Mouse (Mus musculus): Measurements from ENCODE around the gene Dhrs3. TPM values are rescaled to one million over a fixed set of nuclear protein-coding genes. Genes with fewer than 3 reads are reported as not detected.
A peak's percentile ranks its signal among the peaks of the same experiment; 100 is the strongest.

The Dhrs3 gene
- polyA plus RNA-seq, 1 experiment from 2014 or later = 51.8 TPM

DNA sequence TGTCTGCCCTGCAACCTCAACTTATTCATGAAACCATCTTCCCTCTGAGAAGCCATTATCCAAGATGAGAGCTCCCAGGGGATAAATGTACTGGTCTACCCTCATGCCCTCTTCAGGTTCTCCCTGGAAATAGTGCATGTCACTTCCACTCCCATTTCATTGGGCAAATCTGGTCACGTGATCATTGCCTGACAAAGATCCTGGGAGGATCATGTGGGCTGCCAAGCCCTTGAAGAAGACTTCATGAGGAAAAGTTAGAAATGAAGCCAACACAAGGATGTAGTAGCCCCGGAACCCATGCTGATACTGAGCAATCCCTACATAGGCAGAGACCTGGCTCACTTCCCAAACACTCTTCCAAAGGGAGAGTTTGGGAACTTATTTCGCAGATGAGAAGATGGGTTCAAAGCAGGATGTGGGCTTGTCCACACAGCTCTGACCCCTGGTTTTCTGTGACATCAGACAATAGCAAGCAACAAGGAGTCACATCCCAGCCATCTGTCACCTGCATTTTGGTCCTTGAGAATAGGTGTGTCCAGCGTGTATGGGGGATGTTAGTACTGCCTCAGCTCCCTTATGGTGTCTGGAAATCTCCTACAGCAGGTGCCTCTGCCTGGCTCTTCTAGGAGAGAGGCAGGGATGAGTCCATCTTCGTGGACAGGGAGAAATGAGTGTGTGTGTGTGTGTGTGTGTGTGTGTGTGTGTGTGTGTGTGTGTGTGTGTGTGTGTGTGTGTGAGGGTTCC, 36.2 kb downstream of the Dhrs3 start:
- peaks cover 4% of the 10 kb centered on the region; the same call in 1 of the 2 replicates for H3K4me1 ChIP-seq (ENCODE audit: control insufficient read depth, insufficient read depth, low read depth, low read length)
- H3K27ac ChIP-seq (ENCODE audit: low read depth, low read length) = peak overlapping the region; percentile 40; the same call in 1 of the 2 replicates
- ATAC-seq = no peak
- no peak overlapping the region for H3K4me3 ChIP-seq (ENCODE audit: low read length)
- H3K4me2 ChIP-seq (ENCODE audit: low read length) = no peak overlapping the region
- no peak overlapping the region for H3K9ac ChIP-seq (ENCODE audit: low read depth, low read length)
- H3K27me3 ChIP-seq (replicated peaks; ENCODE audit: control insufficient read depth, insufficient read depth, low read length) = no peaks in the 10 kb centered on the region
- WGBS = 76% methylated on average over 5 of the region's 5 CpGs
- H3K9me3 ChIP-seq (ENCODE audit: control insufficient read depth, low read length) = no peaks in the 10 kb centered on the region
- H3K36me3 ChIP-seq (ENCODE audit: control insufficient read depth, insufficient read depth, low read length) = no peaks in the 10 kb centered on the region

GRCm38 (mm10) chr4:144929811-144930221, 37.2 kb downstream of the Dhrs3 start:
- Histone ChIP-seq H3K9ac (ENCODE audit: low read depth, low read length) (no peak overlapping the region), H3K4me1 (ENCODE audit: control insufficient read depth, insufficient read depth, low read depth, low read length) (peaks cover 4% of the 10 kb centered on the region; the same call in 1 of the 2 replicates), H3K36me3 (ENCODE audit: control insufficient read depth, insufficient read depth, low read length) (no peaks in the 10 kb centered on the region), H3K9me3 (ENCODE audit: control insufficient read depth, low read length) (no peaks in the 10 kb centered on the region), H3K4me2 (ENCODE audit: low read length) (no peak overlapping the region), H3K27me3 (replicated peaks; ENCODE audit: control insufficient read depth, insufficient read depth, low read length) (no peaks in the 10 kb centered on the region), H3K4me3 (ENCODE audit: low read length) (no peak overlapping the region), H3K27ac (ENCODE audit: low read depth, low read length) (peak overlapping the region; percentile 40)
- WGBS = 73% methylated on average over 1 of the region's 1 CpGs
- peak; percentile 93 for ATAC-seq

GRCm38 (mm10) chr4:144930366-144930765, 37.7 kb downstream of the Dhrs3 start:
- Histone ChIP-seq H3K9ac (ENCODE audit: low read depth, low read length) (no peak overlapping the region), H3K4me2 (ENCODE audit: low read length) (no peak overlapping the region), H3K9me3 (ENCODE audit: control insufficient read depth, low read length) (no peaks in the 10 kb centered on the region), H3K4me1 (ENCODE audit: control insufficient read depth, insufficient read depth, low read depth, low read length) (peaks cover 4% of the 10 kb centered on the region; the same call in 1 of the 2 replicates), H3K4me3 (ENCODE audit: low read length) (no peak overlapping the region), H3K27me3 (replicated peaks; ENCODE audit: control insufficient read depth, insufficient read depth, low read length) (no peaks in the 10 kb centered on the region), H3K27ac (ENCODE audit: low read depth, low read length) (peak overlapping the region; percentile 40), H3K36me3 (ENCODE audit: control insufficient read depth, insufficient read depth, low read length) (no peaks in the 10 kb centered on the region)
- 40% methylated on average over 10 of the region's 10 CpGs for whole genome bisulfite sequencing
- ATAC-seq = peak; percentile 76

- H3K9ac ChIP-seq (ENCODE audit: low read depth, low read length) = no peak overlapping the region
- H3K36me3 ChIP-seq (ENCODE audit: control insufficient read depth, insufficient read depth, low read length) = no peaks in the 10 kb centered on the region
- no peaks in the 10 kb centered on the region for H3K27me3 ChIP-seq (replicated peaks; ENCODE audit: control insufficient read depth, insufficient read depth, low read length)
- 95% methylated on average over 7 of the region's 7 CpGs for WGBS
- peaks cover 4% of the 10 kb centered on the region; the same call in 1 of the 2 replicates for H3K4me1 ChIP-seq (ENCODE audit: control insufficient read depth, insufficient read depth, low read depth, low read length)
- no peak overlapping the region for H3K4me3 ChIP-seq (ENCODE audit: low read length)
- H3K4me2 ChIP-seq (ENCODE audit: low read length) = no peak overlapping the region
- H3K9me3 ChIP-seq (ENCODE audit: control insufficient read depth, low read length) = no peaks in the 10 kb centered on the region
- 0 out of 2 replicates have a peak overlapping the region, but pooled peaks have one; percentile 4 for H3K27ac ChIP-seq (ENCODE audit: low read depth, low read length)
- ATAC-seq = no peak
Observed at GRCm38 (mm10) chr4:144931167-144931566, 38.5 kb downstream of the Dhrs3 start.

GRCm38 (mm10) chr4:144934501-144934900, 41.9 kb downstream of the Dhrs3 start:
- no peak overlapping the region for H3K4me2 ChIP-seq (ENCODE audit: low read length)
- no peaks in the 10 kb centered on the region for H3K36me3 ChIP-seq (ENCODE audit: control insufficient read depth, insufficient read depth, low read length)
- ATAC-seq = no peak
- no peaks in the 10 kb centered on the region for H3K9me3 ChIP-seq (ENCODE audit: control insufficient read depth, low read length)
- WGBS = 12% methylated on average over 1 of the region's 1 CpGs
- H3K27ac ChIP-seq (ENCODE audit: low read depth, low read length) = no peak overlapping the region
- H3K27me3 ChIP-seq (replicated peaks; ENCODE audit: control insufficient read depth, insufficient read depth, low read length) = no peaks in the 10 kb centered on the region
- peaks cover 4% of the 10 kb centered on the region; the same call in 1 of the 2 replicates for H3K4me1 ChIP-seq (ENCODE audit: control insufficient read depth, insufficient read depth, low read depth, low read length)
- H3K4me3 ChIP-seq (ENCODE audit: low read length) = no peak overlapping the region
- H3K9ac ChIP-seq (ENCODE audit: low read depth, low read length) = no peak overlapping the region

DNA sequence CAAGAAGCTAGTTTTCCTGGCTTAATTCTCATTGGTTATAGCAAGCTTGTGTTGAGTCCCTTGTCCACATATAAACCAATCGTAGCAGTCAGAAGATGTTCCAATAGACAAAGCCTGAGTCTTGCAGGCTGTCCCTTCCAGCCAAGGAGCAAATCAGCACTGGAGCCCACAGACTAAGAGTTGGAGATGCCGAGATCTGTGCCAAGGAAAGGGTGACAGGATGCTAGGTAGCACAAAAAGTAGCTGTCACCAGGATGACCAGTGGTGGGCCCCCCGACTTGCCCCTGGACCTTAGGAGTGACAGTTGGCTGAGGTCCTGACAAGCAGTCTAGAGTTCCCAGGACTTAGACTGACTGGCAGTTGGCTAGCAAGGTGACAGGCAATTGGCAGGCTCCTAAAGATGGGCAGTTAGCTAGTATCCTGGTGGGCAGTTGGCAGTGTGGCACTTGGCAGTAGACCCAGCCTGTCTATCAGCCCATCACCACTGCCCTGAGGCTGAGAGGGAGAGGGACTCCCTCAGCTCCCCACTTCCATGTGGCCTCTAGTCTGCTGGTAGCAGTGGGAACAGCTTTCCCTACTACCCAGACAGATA, 44.0 kb downstream of the Dhrs3 start:
- 70% methylated on average over 3 of the region's 3 CpGs for WGBS
- no peaks in the 10 kb centered on the region for H3K36me3 ChIP-seq (ENCODE audit: control insufficient read depth, insufficient read depth, low read length)
- H3K4me1 ChIP-seq (ENCODE audit: control insufficient read depth, insufficient read depth, low read depth, low read length) = no peaks in the 10 kb centered on the region
- no peak overlapping the region for H3K9ac ChIP-seq (ENCODE audit: low read depth, low read length)
- peak; percentile 97 for ATAC-seq
- H3K9me3 ChIP-seq (ENCODE audit: control insufficient read depth, low read length) = no peaks in the 10 kb centered on the region
- H3K27me3 ChIP-seq (replicated peaks; ENCODE audit: control insufficient read depth, insufficient read depth, low read length) = no peaks in the 10 kb centered on the region
- H3K27ac ChIP-seq (ENCODE audit: low read depth, low read length) = no peak overlapping the region
- no peak overlapping the region for H3K4me3 ChIP-seq (ENCODE audit: low read length)
- no peak overlapping the region for H3K4me2 ChIP-seq (ENCODE audit: low read length)

DNA sequence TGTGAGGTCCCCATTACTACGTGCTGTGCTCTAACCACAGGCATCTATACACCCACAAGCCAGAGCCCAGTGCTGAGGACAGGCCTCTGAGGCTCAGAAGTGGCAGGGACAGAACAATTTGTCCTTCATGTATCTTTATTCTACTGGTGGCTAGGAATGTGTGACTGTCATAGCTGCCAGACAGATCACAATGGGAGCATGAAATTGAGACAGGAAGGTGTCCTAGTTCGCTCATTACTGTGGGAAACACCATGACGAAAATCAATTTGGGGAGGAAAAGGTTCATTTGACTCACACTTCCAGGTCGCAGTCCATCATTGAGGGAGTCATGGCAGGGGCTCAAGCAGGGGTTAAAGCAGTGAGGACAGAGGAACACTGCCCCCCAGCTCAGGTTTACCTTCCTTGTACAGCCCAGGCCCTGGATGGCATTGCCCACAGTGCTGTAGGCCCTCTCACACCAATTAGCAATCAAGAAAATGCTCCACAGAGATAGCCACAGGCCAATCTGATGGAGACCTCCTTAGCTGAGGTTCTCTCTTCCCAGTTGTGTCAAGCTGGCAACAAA, 47.3 kb downstream of the Dhrs3 start:
- Histone ChIP-seq H3K27me3 (replicated peaks; ENCODE audit: control insufficient read depth, insufficient read depth, low read length) (no peaks in the 10 kb centered on the region), H3K9ac (ENCODE audit: low read depth, low read length) (no peak overlapping the region), H3K36me3 (ENCODE audit: control insufficient read depth, insufficient read depth, low read length) (no peaks in the 10 kb centered on the region), H3K4me2 (ENCODE audit: low read length) (no peak overlapping the region), H3K4me1 (ENCODE audit: control insufficient read depth, insufficient read depth, low read depth, low read length) (no peaks in the 10 kb centered on the region), H3K4me3 (ENCODE audit: low read length) (no peak overlapping the region), H3K9me3 (ENCODE audit: control insufficient read depth, low read length) (no peaks in the 10 kb centered on the region), H3K27ac (ENCODE audit: low read depth, low read length) (no peak overlapping the region)
- ATAC-seq = no peak
- WGBS = 57% methylated on average over 4 of the region's 4 CpGs

DNA sequence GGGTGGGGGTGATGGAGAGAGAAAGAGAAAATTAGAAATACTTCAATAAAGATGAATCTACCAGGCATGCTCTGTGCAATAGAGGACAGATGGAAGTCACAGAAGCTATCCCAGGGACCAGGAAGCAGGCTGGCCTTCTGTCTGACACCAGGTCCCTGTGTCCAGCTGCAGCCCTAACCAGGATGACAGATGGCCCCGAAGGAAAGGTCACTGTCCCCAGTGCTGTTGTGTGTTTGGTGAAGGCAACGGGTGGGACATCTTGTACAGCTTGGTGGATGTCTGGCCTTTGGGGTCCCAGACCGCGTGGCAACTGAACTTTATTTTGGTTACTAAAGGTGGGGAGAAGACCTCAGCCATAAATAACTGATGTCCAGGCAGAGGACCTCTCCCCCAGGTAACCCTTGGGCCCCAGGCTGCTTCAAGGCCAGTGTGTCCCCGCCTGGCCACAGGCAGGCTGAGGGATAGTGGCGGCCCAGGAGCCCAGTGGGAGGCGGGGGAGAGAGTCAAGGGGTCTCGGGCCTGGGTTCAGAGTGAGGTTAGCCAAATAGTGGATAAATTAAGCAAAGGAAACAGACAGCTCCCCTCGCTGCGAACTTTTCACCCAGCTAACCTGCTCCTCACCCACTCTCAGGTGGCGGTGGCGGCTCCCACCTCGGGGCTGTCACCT, 48.3 kb downstream of the Dhrs3 start:
- Histone ChIP-seq H3K4me2 (ENCODE audit: low read length) (no peak overlapping the region), H3K27ac (ENCODE audit: low read depth, low read length) (no peak overlapping the region), H3K4me1 (ENCODE audit: control insufficient read depth, insufficient read depth, low read depth, low read length) (no peaks in the 10 kb centered on the region), H3K9ac (ENCODE audit: low read depth, low read length) (no peak overlapping the region), H3K36me3 (ENCODE audit: control insufficient read depth, insufficient read depth, low read length) (no peaks in the 10 kb centered on the region), H3K27me3 (replicated peaks; ENCODE audit: control insufficient read depth, insufficient read depth, low read length) (no peaks in the 10 kb centered on the region), H3K9me3 (ENCODE audit: control insufficient read depth, low read length) (no peaks in the 10 kb centered on the region), H3K4me3 (ENCODE audit: low read length) (no peak overlapping the region)
- no peak for ATAC-seq
- 80% methylated on average over 13 of the region's 13 CpGs for WGBS

DNA sequence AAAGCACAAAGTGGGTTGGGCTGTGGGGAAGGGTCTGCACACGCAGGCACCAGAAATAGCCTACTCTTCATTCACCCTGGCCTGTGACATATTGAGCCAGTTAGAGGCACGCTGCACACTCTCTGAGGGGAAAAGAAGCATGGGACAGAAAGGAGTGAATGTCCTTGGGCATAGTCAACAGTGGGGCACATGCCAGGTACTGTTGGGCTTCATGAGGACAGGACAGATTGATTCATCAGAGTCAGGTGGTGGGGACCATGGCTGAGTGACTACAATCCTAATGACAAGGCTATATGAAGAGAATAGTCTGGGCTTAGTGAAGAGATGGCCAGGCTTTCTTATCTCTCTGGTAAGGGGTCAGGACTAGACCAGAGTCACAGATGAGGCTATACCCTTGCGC, 49.8 kb downstream of the Dhrs3 start:
- Histone ChIP-seq H3K36me3 (ENCODE audit: control insufficient read depth, insufficient read depth, low read length) (no peaks in the 10 kb centered on the region), H3K9me3 (ENCODE audit: control insufficient read depth, low read length) (no peaks in the 10 kb centered on the region), H3K4me2 (ENCODE audit: low read length) (no peak overlapping the region), H3K27me3 (replicated peaks; ENCODE audit: control insufficient read depth, insufficient read depth, low read length) (no peaks in the 10 kb centered on the region), H3K9ac (ENCODE audit: low read depth, low read length) (no peak overlapping the region), H3K27ac (ENCODE audit: low read depth, low read length) (no peak overlapping the region), H3K4me1 (ENCODE audit: control insufficient read depth, insufficient read depth, low read depth, low read length) (no peaks in the 10 kb centered on the region), H3K4me3 (ENCODE audit: low read length) (no peak overlapping the region)
- ATAC-seq = no peak
- WGBS = 98% methylated on average over 3 of the region's 3 CpGs
